Mouse (Mus musculus) liver, adult 2 months (tissue): ENCODE data around the gene Cavin3.

Experiments
- CTCF ChIP-seq: fragments of 200-500 bp; IDR thresholded peaks from 2 replicates; pipeline ENCODE4 v1.5.1; 2011; ENCODE audit warnings: low read depth, low read length, control low read depth
- POLR2A ChIP-seq: fragments of 200-500 bp; IDR thresholded peaks from 2 replicates; pipeline ENCODE4 v1.6.1; 2011; ENCODE audit warnings: low read length, control low read depth; ENCODE audit not compliant: insufficient read depth; ENCODE audit errors: extremely low read depth

DNA sequence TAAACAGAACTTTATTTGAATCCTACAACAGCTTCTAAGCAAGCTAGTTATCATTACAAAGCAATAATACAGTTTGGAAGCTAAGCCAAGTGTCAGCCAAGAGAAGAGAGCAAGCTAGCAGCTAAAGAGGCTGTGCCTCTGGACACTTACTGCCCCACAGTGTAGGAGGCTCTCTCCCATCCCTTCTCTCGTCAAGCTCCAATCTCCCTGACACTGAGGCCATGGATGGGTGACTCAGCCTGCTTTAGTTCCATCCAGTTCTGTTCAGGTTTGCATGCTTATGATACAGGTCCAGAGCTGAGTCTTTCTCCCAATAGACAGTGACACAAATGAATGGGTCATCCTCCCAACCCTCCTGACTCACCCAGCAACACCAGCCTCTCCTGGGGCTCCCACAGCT is 50.0 kb downstream of the Cavin3 start:
- no peak for TF ChIP-seq CTCF
- TF ChIP-seq POLR2A = no peak
